Mouse (Mus musculus) left cerebral cortex, postnatal 10 days (tissue): Measurements from ENCODE around the gene Prkag1. TPM values are rescaled to one million over a fixed set of nuclear protein-coding genes. Genes with fewer than 3 reads are reported as not detected.

Source experiments
- DNase-seq, 2 experiments: peaks; one replicate each; pipeline ENCODE4 v3.0.0; 2021 to 2022; ENCODE audit warnings: low spot score in 2 of 2, mixed read lengths in 1 of 2; ENCODE audit errors: extremely low spot score in 1 of 2
- intact Hi-C: fragments of 180-260 bp; cut with DNase I; formaldehyde crosslinking; loops from one replicate; pipeline ENCODE4 v1.15.1; 2025
- total RNA-seq, 2 experiments: library from RNA; stranded (reverse); gene quantifications; 2 replicates each; pipeline ENCODE4 v1.2.3; 2021

Gene Prkag1
- total RNA-seq, 2 experiments from 2014 or later, result 41.7 to 44.6 TPM

DNA sequence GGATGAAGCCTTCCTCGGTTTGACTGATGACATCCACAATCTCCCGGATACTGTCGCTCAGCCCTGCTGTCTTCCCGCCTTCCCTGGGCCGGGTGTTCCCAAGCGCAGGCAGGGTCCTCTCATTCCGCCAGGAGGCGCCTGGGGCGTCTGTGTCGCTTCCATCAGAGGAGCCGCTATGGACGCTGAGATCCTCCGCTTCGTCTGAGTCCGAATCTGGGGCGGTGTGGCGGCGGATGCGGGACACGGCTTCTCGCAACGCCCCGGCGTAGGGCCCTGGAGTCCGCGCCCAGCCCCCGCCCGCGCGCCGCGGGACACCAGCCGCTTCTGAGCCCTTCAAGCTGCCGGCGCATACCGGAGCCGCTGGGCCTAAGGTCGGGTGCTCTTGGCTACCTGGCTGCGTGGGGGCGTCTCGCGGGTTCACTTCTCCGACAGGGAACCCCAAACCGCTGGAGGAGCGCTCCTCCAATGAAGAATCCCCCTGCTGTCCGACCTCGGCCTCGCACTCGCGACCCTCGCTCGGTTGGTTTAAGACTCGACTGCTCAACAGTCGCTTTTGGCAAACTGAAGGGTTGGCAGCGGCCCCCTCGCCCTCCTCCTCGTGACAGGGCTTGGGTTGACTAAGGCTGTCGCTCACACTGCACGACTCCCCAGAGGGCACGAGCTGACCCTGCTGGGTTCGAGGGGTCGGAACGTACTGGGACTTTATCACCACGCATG is 25.8 kb downstream of the Prkag1 start:
- DNase-seq, result peak; percentile 56 to 87
- intact Hi-C loops, result no loop called here

DNA sequence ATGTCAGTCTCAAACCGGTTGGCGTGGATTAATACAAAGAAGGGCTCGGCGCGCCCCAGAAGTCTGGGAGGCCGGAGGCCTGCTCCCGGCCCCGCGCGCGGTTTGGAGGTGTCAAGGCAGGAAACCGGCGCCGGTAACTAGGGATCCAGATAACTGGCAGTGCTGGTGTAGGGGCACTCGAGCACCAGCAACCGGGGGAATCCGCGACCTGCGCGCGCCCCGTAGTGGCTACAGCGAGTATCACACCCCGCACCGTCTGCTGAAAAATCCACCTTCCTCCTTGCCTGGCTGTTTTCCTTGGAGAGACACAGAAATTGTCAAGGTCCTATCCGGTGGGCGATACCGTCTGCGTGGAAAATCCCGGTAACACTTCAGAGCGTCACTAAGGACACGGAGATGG is 27.3 kb downstream of the Prkag1 start:
- peak; percentile 83 to 86 for DNase-seq
- intact Hi-C loops, result no loop called here

DNA sequence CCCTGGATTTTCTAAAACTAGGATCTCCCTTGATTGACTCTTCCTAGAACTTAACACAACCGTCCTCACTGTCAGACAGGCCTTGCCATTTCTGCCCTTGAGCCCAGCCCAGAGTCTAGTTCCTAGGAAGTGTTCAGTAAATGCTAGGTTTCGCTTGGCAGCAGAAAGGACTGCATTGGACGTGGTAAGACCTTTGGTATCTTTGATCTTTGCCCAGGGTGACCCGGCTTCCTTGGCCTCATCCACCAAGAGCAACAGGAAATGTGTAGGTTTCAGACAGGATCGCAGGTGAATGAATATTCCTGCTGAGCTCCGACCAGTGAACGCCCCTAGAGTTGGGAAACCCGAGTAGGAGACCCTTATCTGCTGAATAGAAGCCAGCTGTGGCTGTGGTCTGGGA is 28.4 kb downstream of the Prkag1 start:
- DNase-seq, result no peak
- intact Hi-C loops, result no loop called here

DNA sequence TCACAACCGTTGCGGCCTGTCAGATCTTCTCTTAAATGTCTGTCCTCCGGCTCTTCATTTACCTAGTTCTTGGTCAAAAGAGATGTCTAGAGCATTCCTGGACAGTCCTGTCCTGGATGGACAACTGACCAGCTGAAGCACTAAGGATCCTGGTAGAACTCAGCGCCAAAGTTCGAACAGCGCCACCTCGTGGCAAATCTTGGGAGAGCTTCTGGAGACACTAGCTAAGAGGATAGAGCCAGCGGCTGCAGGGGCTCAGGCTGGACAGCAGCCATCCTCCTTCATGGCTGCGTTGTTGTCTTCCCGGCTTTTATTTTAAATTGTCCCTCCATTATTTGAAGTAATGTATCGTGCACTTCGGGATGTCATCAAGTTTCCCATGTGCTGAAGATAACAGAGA is 31.9 kb downstream of the Prkag1 start:
- intact Hi-C loops, result loop anchor here (5.0 kb wide), 1 partner anchor 217 kb away; no protein-coding TSS in a partner anchor
- peak; percentile 66 to 84 for DNase-seq

DNA sequence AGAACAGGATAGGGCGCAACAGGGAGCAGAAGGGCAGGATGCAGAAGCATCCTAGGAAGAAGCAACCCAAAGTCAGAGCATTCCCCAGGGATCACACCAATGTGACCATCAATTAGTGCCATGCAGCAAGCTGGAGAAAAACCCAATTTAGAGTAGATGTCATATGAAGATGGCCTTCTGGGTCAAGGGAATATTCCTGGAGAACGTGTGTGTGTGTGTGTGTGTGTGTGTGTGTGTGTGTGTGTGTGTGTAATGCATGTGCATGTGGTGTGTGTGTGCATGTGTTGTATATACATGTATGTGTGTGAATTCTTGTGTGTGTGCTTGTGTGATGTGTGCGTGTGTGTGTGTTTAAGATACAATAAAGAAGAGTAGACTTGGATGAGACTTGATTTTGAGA is 32.4 kb downstream of the Prkag1 start:
- intact Hi-C loops, result loop anchor here (5.0 kb wide), 1 partner anchor 217 kb away; no protein-coding TSS in a partner anchor
- DNase-seq, result no peak

DNA sequence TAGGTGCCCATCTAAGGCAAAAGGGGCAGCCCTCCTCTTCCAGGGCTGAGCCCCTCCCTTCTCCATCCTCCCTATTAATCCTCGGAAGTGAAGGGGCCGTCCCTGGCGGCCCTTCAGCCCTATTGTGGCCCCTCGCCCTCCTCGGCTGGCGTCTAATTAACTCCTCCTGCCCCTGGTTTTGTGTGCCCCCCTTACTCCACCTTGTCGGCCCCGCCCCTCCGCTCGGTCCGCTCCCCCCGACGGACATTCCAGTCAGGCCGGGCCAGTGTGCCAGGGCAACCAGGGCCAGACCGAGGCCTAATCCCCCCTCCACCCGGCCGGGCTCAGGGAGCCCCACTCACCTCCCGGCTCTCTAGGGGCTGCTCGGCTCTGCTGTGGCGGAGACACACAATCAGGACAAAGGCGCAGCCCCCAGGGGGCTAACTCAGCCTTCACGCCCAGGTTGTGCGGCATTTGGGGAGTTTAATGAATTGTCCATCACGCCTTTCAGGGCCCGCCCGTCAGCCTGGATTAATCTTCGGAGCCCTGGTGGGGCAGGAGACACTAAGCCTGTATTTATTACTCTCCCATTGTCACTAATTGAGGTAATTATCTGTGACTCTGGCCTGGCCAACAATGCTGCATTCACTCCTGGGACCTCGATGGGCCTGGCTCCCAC is 33.4 kb downstream of the Prkag1 start:
- DNase-seq, result peak in 1 of 2 experiments; percentile 46
- intact Hi-C loops, result loop anchor here (5.0 kb wide), 1 partner anchor 216 kb away; no protein-coding TSS in a partner anchor

DNA sequence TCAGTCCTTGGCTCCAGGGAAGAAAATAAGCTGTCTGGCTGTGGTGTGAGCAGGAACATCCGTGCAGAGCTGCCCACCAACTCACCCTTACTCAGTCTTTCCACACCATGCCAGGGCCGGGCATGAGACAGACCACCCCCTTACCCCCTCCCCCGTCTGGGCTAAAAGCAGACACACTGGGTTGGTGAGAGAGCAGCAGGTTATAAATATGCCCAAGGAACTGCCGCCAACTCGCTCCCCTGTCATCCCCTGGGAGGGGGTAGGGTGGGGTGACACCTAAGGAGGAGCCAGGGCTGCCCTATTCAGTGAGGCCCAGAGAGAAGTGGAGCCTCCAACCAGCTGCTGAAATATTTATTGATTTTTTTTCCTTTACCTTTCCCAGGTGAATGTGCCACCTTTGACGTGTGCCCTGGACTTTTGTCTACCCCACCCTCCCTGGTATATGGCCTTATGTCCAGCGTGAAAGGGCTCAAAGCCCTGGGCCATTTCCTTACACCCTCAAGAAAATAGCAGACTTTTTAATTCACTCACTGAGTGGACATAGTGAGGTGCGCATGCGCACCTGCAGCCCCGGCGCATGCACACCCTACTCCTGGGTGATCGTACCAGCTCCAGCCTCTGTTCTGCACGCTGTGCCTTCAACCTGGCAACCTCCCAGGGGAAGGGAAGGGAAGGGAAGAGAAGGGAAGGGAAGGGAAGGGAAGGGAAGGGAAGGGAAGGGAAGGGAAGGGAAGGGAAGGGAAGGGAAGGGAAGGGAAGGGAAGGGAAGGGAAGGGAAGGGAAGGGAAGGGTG is 34.3 kb downstream of the Prkag1 start:
- intact Hi-C loops, result loop anchor here (5.0 kb wide), 1 partner anchor 215 kb away; no protein-coding TSS in a partner anchor
- peak in 1 of 2 experiments; percentile 56 for DNase-seq

DNA sequence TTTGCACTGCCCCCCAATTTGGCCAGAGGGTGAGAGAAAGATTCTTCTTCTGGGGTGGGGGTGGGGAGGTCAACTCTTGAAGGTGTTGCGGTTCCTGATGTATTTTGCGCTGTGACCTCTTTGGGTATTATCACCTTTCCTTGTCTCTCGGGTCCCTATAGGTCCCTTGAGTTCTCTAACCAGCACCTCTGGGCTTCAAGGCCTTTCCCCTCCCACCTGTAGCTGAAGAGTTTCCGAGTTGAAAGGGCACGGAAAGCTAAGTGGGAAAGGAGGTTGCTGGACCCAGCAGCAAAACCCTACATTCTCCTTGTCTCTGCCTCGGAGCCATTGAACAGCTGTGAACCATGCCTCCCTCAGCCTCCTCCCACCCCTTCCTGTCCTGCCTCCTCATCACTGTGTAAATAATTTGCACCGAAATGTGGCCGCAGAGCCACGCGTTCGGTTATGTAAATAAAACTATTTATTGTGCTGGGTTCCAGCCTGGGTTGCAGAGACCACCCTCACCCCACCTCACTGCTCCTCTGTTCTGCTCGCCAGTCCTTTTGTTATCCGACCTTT is 38.1 kb downstream of the Prkag1 start:
- intact Hi-C loops, result loop anchor here (5.0 kb wide), 1 partner anchor 131 kb away; the partner anchor contains the start of gene Ddx23
- DNase-seq, result no peak

DNA sequence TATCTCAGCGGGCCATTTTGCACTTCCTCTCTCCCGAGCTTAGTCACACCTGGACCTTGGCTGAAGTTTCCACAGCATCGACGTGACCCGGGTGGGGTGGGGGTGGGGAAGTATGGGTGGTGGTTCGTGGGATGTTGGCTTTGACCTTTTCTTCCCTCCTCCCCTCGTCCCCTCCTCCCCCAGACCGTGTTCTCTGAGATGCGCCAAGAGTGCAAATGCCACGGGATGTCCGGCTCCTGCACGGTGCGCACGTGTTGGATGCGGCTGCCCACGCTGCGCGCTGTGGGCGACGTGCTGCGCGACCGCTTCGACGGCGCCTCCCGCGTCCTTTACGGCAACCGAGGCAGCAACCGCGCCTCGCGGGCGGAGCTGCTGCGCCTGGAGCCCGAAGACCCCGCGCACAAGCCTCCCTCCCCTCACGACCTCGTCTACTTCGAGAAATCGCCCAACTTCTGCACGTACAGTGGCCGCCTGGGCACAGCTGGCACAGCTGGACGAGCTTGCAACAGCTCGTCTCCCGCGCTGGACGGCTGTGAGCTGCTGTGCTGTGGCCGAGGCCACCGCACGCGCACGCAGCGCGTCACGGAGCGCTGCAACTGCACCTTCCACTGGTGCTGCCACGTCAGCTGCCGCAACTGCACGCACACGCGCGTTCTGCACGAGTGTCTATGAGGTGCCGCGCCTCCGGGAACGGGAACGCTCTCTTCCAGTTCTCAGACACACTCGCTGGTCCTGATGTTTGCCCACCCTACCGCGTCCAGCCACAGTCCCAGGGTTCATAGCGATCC is 38.9 kb downstream of the Prkag1 start:
- intact Hi-C loops, result loop anchor here (5.0 kb wide), 1 partner anchor 130 kb away; the partner anchor contains the start of gene Ddx23
- DNase-seq, result peak in 1 of 2 experiments; percentile 58

DNA sequence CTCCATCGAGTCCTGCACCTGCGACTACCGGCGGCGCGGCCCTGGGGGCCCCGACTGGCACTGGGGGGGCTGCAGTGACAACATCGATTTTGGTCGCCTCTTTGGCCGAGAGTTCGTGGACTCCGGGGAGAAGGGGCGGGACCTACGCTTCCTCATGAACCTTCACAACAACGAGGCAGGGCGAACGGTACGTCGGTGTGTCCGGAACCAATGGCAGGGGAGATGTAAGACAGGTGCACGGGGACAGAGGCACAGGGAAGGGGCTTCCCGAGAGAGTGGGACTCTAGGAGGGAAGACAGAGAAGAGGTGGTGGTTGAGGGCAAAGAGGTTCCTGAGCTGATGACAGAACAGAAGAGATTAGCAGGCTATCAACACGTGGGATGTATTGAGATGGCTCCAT is 39.5 kb downstream of the Prkag1 start:
- DNase-seq, result peak in 1 of 2 experiments; percentile 28
- intact Hi-C loops, result loop anchor here (5.0 kb wide), 1 partner anchor 129 kb away; the partner anchor contains the start of gene Ddx23

DNA sequence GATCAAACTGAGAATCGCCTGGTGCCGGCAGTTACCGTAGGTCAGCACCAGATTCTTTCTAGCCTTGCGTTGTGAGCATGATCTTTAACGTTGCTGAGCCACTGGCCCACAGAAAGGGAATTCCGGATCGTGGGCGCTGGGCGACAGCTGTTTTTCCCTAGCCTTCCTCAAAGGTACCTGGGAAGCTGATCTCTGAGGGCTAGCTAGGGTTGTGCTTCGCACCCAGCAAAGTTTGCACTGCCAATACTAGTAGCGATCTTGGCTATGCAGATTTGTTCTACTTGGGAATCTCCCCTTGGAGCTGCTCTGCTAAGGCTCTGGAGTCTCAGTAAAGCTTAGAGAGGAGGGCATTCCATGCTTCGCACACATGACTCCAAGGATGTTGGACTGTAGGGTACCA is 40.1 kb downstream of the Prkag1 start:
- intact Hi-C loops, result loop anchor here (5.0 kb wide), 1 partner anchor 129 kb away; the partner anchor contains the start of gene Ddx23
- DNase-seq, result no peak

DNA sequence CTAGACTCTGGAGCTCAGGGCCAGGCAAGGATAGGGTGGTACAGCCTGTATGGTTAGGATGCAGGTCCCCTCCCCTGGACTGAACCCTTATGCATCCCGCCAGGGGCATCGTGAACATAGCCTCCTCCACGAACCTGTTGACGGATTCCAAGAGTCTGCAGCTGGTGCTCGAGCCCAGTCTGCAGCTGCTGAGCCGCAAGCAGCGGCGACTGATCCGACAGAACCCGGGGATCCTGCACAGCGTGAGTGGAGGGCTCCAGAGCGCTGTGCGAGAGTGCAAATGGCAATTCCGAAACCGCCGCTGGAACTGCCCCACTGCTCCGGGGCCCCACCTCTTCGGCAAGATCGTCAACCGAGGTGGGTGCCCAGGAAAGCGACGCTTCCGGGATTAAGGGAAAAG is 40.6 kb downstream of the Prkag1 start:
- intact Hi-C loops, result loop anchor here (5.0 kb wide), 1 partner anchor 128 kb away; the partner anchor contains the start of gene Ddx23
- no peak for DNase-seq

DNA sequence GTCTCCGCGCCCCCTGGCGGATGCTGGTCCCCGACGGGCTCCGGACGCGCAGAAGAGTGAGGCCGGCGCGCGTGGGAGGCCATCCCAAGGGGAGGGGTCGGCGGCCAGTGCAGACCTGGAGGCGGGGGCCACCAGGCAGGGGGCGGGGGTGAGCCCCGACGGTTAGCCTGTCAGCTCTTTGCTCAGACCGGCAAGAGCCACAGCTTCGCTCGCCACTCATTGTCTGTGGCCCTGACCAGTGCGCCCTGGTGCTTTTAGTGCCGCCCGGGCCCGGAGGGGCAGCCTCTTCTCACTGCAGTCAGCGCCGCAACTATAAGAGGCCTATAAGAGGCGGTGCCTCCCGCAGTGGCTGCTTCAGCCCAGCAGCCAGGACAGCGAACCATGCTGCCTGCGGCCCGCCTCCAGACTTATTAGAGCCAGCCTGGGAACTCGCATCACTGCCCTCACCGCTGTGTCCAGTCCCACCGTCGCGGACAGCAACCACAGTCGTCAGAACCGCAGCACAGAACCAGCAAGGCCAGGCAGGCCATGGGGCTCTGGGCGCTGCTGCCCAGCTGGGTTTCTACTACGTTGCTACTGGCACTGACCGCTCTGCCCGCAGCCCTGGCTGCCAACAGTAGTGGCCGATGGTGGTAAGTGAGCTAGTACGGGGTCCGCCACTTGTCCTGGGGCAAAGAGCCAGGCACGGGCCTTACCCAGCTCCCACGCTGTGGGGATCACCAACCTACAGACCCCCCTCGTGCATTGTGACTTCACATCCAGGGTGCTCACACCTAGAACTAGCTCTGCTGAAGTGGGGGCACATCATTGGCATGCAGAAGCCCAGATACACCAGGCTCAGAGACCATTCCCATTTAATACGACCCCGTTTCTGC is 41.4 kb downstream of the Prkag1 start, which contains the start of gene Wnt1:
Wnt1 (plus strand) TSS at position 197 of the 875 bp plus-strand sequence.
- DNase-seq, result peak in 1 of 2 experiments; percentile 71
- intact Hi-C loops, result loop anchor here (5.0 kb wide), 2 partner anchors 73 to 128 kb away; partner anchors contain the start of gene Ddx23

DNA sequence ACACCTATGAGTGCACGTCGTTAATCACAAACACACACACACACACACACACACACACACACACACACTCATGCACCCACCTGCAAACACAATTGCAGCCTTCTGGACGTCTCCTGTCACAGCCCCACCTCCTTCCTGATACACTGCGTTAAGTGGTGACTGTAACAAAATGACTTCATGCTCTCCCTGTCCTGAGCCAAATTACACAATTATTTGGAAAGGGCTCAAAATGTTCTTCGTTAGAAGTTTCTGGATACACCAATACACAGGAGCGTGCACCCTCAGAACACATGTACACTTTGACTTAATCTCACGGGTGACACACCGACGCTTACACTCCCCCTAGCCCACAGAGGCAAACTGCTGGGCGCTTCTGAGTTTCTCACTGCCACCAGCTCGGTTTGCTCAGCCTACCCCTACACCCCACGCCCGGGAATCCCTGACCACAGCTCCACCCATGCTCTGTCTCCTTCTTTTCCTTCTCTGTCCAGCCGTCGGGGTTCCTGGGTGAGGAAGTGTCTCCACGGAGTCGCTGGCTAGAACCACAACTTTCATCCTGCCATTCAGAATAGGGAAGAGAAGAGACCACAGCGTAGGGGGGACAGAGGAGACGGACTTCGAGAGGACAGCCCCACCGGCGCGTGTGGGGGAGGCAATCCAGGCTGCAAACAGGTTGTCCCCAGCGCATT is 42.2 kb downstream of the Prkag1 start:
- no peak for DNase-seq
- intact Hi-C loops, result loop anchor here (5.0 kb wide), 1 partner anchor 72 kb away; no protein-coding TSS in a partner anchor

DNA sequence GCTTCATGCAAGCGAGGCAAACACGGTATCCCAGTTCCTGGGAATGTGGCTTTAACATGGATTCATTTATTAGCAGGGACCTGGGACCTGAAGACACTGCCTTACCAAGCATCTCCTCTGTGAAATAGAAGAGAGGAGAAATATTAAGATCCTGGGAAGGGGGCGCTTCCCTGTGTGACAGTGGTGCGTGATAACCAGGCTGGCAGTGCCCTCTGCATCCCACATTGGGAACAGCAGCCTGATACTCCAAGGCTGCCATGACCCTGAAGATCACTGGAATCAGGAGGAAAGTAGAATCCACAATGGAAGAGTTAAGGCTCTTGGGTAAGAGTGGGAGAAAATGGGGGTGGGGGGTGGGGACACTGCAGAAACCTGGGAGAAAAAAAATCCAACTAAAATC is 43.4 kb downstream of the Prkag1 start:
- intact Hi-C loops, result loop anchor here (5.0 kb wide), 1 partner anchor 71 kb away; no protein-coding TSS in a partner anchor
- no peak for DNase-seq

DNA sequence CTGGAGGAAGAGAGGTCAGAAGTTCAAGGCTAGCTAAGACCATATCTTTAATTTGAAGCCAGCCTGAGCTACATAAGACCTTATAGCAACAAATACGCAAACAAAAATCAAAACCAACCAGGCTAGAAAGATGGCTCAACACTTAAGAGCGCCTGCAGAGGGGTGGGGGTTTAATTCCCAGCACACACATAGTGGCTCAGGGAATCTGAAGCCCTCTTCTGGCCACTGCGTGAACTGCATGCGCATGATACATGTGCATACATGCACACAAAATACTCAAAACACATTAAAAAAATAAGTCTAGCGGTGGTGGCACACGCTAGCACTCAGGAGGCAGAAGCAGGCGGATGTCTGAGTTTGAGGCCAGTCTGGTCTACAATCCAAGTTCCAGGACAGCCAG is 45.6 kb downstream of the Prkag1 start:
- intact Hi-C loops, result loop anchor here (5.0 kb wide), 1 partner anchor 68 kb away; no protein-coding TSS in a partner anchor
- DNase-seq, result no peak
